Mouse (Mus musculus): ENCODE measurements around the gene Utp11.

GRCm38 (mm10) chr4:124672347-124673320 is 20.8 kb downstream of the Utp11 start:
- TF ChIP-seq GATA1 (IDR thresholded peaks at IDR 0.05; ENCODE audit: borderline replicate concordance, low read length) (no peak), FLI1 (IDR thresholded peaks at IDR 0.05; ENCODE audit: low read length) (no peak)
